Mouse (Mus musculus): ENCODE measurements around the gene Lhpp. TPM values are rescaled to one million over a fixed set of nuclear protein-coding genes. Genes with fewer than 3 reads are reported as not detected.

Lhpp gene
- total and polyA plus RNA-seq, 3 experiments, result 0.10 to 0.11 TPM; not detected in 1

- Histone ChIP-seq H3K36me3 (replicated peaks) (no peaks in the 10 kb centered on the region), H3K27me3 (ENCODE audit: insufficient read depth, low read length) (peaks cover 57% of the 10 kb centered on the region), H3K4me1 (ENCODE audit: insufficient read depth, low read depth, low read length) (peaks cover 15% of the 10 kb centered on the region), H3K9me3 (replicated peaks) (no peaks in the 10 kb centered on the region), H3K4me3 (ENCODE audit: low read depth, low read length) (no peak overlapping the region)
- DNase-seq (ENCODE audit: low spot score) (no peak), ATAC-seq (ENCODE audit: extremely low read depth, insufficient number of reproducible peaks, low FRiP score, poor library complexity, severe bottlenecking) (no peak)
- TF ChIP-seq CTCF (IDR thresholded peaks at IDR 0.05; ENCODE audit: low read depth, low read length), result no peak
- TF ChIP-seq POLR2AphosphoS5 (IDR thresholded peaks at IDR 0.05; ENCODE audit: insufficient replicate concordance, low read depth, low read length), result no peak
- TF ChIP-seq TAL1 (conservative IDR thresholded peaks at IDR 0.05; ENCODE audit: low read depth, low read length), result no peak
- no peak for TF ChIP-seq GATA1 (IDR thresholded peaks at IDR 0.05; ENCODE audit: borderline replicate concordance, low read length)
- no peak for TF ChIP-seq GATA2 (IDR thresholded peaks at IDR 0.05; ENCODE audit: borderline replicate concordance, low read depth, low read length)
Observed at GRCm38 (mm10) chr7:132666516-132666915, 56.1 kb downstream of the Lhpp start.

GRCm38 (mm10) chr7:132668604-132669003 is 58.2 kb downstream of the Lhpp start:
- peaks cover 39% of the 10 kb centered on the region for H3K27me3 ChIP-seq (ENCODE audit: insufficient read depth, low read length)
- no peak overlapping the region for H3K4me3 ChIP-seq (ENCODE audit: low read depth, low read length)
- TF ChIP-seq TAL1 (conservative IDR thresholded peaks at IDR 0.05; ENCODE audit: low read depth, low read length), result no peak
- TF ChIP-seq CTCF (IDR thresholded peaks at IDR 0.05; ENCODE audit: low read depth, low read length), result no peak
- no peak for TF ChIP-seq POLR2AphosphoS5 (IDR thresholded peaks at IDR 0.05; ENCODE audit: insufficient replicate concordance, low read depth, low read length)
- TF ChIP-seq GATA1 (IDR thresholded peaks at IDR 0.05; ENCODE audit: borderline replicate concordance, low read length), result no peak
- TF ChIP-seq GATA2 (IDR thresholded peaks at IDR 0.05; ENCODE audit: borderline replicate concordance, low read depth, low read length), result no peak
- H3K9me3 ChIP-seq (replicated peaks), result no peaks in the 10 kb centered on the region
- no peaks in the 10 kb centered on the region for H3K36me3 ChIP-seq (replicated peaks)
- ATAC-seq (ENCODE audit: extremely low read depth, insufficient number of reproducible peaks, low FRiP score, poor library complexity, severe bottlenecking) (no peak), DNase-seq (ENCODE audit: low spot score) (no peak)
- H3K4me1 ChIP-seq (ENCODE audit: insufficient read depth, low read depth, low read length), result peaks cover 27% of the 10 kb centered on the region

GRCm38 (mm10) chr7:132669999-132670862 is 59.8 kb downstream of the Lhpp start:
- Histone ChIP-seq H3K4me1 (ENCODE audit: insufficient read depth, low read depth, low read length) (peaks cover 34% of the 10 kb centered on the region), H3K4me3 (ENCODE audit: low read depth, low read length) (no peak overlapping the region), H3K9me3 (replicated peaks) (no peaks in the 10 kb centered on the region), H3K36me3 (replicated peaks) (no peaks in the 10 kb centered on the region), H3K27me3 (ENCODE audit: insufficient read depth, low read length) (peaks cover 28% of the 10 kb centered on the region)
- no peak for DNase-seq (ENCODE audit: low spot score)
- TF ChIP-seq GATA2 (IDR thresholded peaks at IDR 0.05; ENCODE audit: borderline replicate concordance, low read depth, low read length) (no peak), POLR2AphosphoS5 (IDR thresholded peaks at IDR 0.05; ENCODE audit: insufficient replicate concordance, low read depth, low read length) (no peak), GATA1 (IDR thresholded peaks at IDR 0.05; ENCODE audit: borderline replicate concordance, low read length) (no peak), CTCF (IDR thresholded peaks at IDR 0.05; ENCODE audit: low read depth, low read length) (no peak), TAL1 (conservative IDR thresholded peaks at IDR 0.05; ENCODE audit: low read depth, low read length) (no peak)
- ATAC-seq (ENCODE audit: extremely low read depth, insufficient number of reproducible peaks, low FRiP score, poor library complexity, severe bottlenecking), result no peak

GRCm38 (mm10) chr7:132670863-132671165 is 60.4 kb downstream of the Lhpp start:
- ATAC-seq (ENCODE audit: extremely low read depth, insufficient number of reproducible peaks, low FRiP score, poor library complexity, severe bottlenecking) (no peak), DNase-seq (ENCODE audit: low spot score) (no peak)
- H3K4me1 ChIP-seq (ENCODE audit: insufficient read depth, low read depth, low read length), result peaks cover 37% of the 10 kb centered on the region

GRCm38 (mm10) chr7:132672481-132672959 is 62.1 kb downstream of the Lhpp start:
- ATAC-seq (ENCODE audit: extremely low read depth, insufficient number of reproducible peaks, low FRiP score, poor library complexity, severe bottlenecking), result peak; percentile 99
- peaks cover 41% of the 10 kb centered on the region for H3K4me1 ChIP-seq (ENCODE audit: insufficient read depth, low read depth, low read length)
- no peak for TF ChIP-seq CTCF (IDR thresholded peaks at IDR 0.05; ENCODE audit: low read depth, low read length)
- H3K4me3 ChIP-seq (ENCODE audit: low read depth, low read length), result peak overlapping the region; percentile 61
- H3K36me3 ChIP-seq (replicated peaks), result no peaks in the 10 kb centered on the region
- H3K27me3 ChIP-seq (ENCODE audit: insufficient read depth, low read length), result peaks cover 19% of the 10 kb centered on the region
- DNase-seq (ENCODE audit: low spot score), result peak; percentile 62
- no peaks in the 10 kb centered on the region for H3K9me3 ChIP-seq (replicated peaks)

More at GRCm38 (mm10) chr7:132670863-132671165, 60.4 kb downstream of the Lhpp start:
- Histone ChIP-seq H3K9me3 (replicated peaks) (no peaks in the 10 kb centered on the region), H3K36me3 (replicated peaks) (no peaks in the 10 kb centered on the region), H3K4me3 (ENCODE audit: low read depth, low read length) (no peak overlapping the region), H3K27me3 (ENCODE audit: insufficient read depth, low read length) (peaks cover 25% of the 10 kb centered on the region)
- TF ChIP-seq GATA2 (IDR thresholded peaks at IDR 0.05; ENCODE audit: borderline replicate concordance, low read depth, low read length), result no peak
- TF ChIP-seq CTCF (IDR thresholded peaks at IDR 0.05; ENCODE audit: low read depth, low read length), result no peak
- no peak for TF ChIP-seq TAL1 (conservative IDR thresholded peaks at IDR 0.05; ENCODE audit: low read depth, low read length)
- TF ChIP-seq POLR2AphosphoS5 (IDR thresholded peaks at IDR 0.05; ENCODE audit: insufficient replicate concordance, low read depth, low read length), result no peak
- TF ChIP-seq GATA1 (IDR thresholded peaks at IDR 0.05; ENCODE audit: borderline replicate concordance, low read length), result no peak

GRCm38 (mm10) chr7:132673931-132674755 is 63.7 kb downstream of the Lhpp start:
- ATAC-seq (ENCODE audit: extremely low read depth, insufficient number of reproducible peaks, low FRiP score, poor library complexity, severe bottlenecking) (no peak), DNase-seq (ENCODE audit: low spot score) (no peak)
- peaks cover 44% of the 10 kb centered on the region for H3K4me1 ChIP-seq (ENCODE audit: insufficient read depth, low read depth, low read length)
- TF ChIP-seq CTCF (IDR thresholded peaks at IDR 0.05; ENCODE audit: low read depth, low read length), result no peak
- no peak for TF ChIP-seq TAL1 (conservative IDR thresholded peaks at IDR 0.05; ENCODE audit: low read depth, low read length)
- TF ChIP-seq POLR2AphosphoS5 (IDR thresholded peaks at IDR 0.05; ENCODE audit: insufficient replicate concordance, low read depth, low read length), result no peak
- no peak for TF ChIP-seq GATA1 (IDR thresholded peaks at IDR 0.05; ENCODE audit: borderline replicate concordance, low read length)
- TF ChIP-seq GATA2 (IDR thresholded peaks at IDR 0.05; ENCODE audit: borderline replicate concordance, low read depth, low read length), result no peak
- H3K36me3 ChIP-seq (replicated peaks), result no peaks in the 10 kb centered on the region
- no peak overlapping the region for H3K4me3 ChIP-seq (ENCODE audit: low read depth, low read length)
- peaks cover 9% of the 10 kb centered on the region for H3K27me3 ChIP-seq (ENCODE audit: insufficient read depth, low read length)
- no peaks in the 10 kb centered on the region for H3K9me3 ChIP-seq (replicated peaks)

All from G1E (cell line).